Mouse (Mus musculus): ENCODE measurements around the gene Nubp2.

DNA sequence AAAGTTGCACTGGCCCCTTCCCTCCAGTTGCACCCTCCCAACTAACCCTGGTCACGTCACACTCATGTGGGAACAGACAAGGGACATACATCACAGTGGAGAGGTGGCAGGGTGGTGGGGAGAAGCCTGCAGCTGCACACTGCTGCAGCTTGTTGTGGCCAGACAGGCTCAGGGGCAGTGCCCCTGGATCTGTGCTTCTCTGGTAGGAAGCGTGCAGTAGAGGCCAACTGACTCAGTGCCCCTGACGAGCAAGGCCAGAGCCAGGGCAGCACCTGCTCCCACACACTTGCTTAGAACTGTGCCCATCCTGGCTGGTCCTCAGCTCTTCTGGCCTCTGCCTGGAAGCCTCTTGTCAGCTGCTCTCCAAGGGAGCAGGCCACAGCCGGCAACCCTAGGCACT lies 11.5 kb upstream of the Nubp2 start:
- no peak for TF ChIP-seq CTCF (IDR thresholded peaks at IDR 0.05; ENCODE audit: low read depth)
- no peak for TF ChIP-seq EP300 (IDR thresholded peaks at IDR 0.05; ENCODE audit: low read depth)

Data from liver, postnatal 0 days (tissue).